Mouse (Mus musculus): Measurements from ENCODE around the gene Srd5a1. TPM values are rescaled to one million over a fixed set of nuclear protein-coding genes. Genes with fewer than 3 reads are reported as not detected.

The Srd5a1 gene
- polyA plus RNA-seq, 1 experiment from 2014 or later, result 25.6 TPM

GRCm38 (mm10) chr13:69631111-69631510, 19.9 kb upstream of the Srd5a1 start:
- H3K27ac ChIP-seq (ENCODE audit: low read length), result no peak overlapping the region
- H3K4me1 ChIP-seq (replicated peaks; ENCODE audit: control insufficient read depth, insufficient read depth, low read length), result no peaks in the 10 kb centered on the region
- WGBS, result 94% methylated on average over 3 of the region's 3 CpGs
- no peaks in the 10 kb centered on the region for H3K27me3 ChIP-seq (replicated peaks; ENCODE audit: control insufficient read depth, insufficient read depth, low read length)
- H3K9ac ChIP-seq (replicated peaks; ENCODE audit: low read depth, low read length), result no peak overlapping the region
- ATAC-seq, result no peak
- H3K4me3 ChIP-seq (replicated peaks; ENCODE audit: low read length), result no peak overlapping the region
- H3K36me3 ChIP-seq (ENCODE audit: control insufficient read depth, insufficient read depth), result peaks cover 57% of the 10 kb centered on the region
- no peak overlapping the region for H3K4me2 ChIP-seq (ENCODE audit: low read length)
- H3K9me3 ChIP-seq (ENCODE audit: control insufficient read depth, low read length), result no peaks in the 10 kb centered on the region

GRCm38 (mm10) chr13:69630576-69630975, 19.3 kb upstream of the Srd5a1 start:
- no peak overlapping the region for H3K4me2 ChIP-seq (ENCODE audit: low read length)
- no peak overlapping the region for H3K4me3 ChIP-seq (replicated peaks; ENCODE audit: low read length)
- 84% methylated on average over 8 of the region's 8 CpGs for WGBS
- H3K9me3 ChIP-seq (ENCODE audit: control insufficient read depth, low read length), result no peaks in the 10 kb centered on the region
- no peak for ATAC-seq
- no peak overlapping the region for H3K27ac ChIP-seq (ENCODE audit: low read length)
- H3K27me3 ChIP-seq (replicated peaks; ENCODE audit: control insufficient read depth, insufficient read depth, low read length), result no peaks in the 10 kb centered on the region
- H3K4me1 ChIP-seq (replicated peaks; ENCODE audit: control insufficient read depth, insufficient read depth, low read length), result no peaks in the 10 kb centered on the region
- H3K36me3 ChIP-seq (ENCODE audit: control insufficient read depth, insufficient read depth), result peaks cover 58% of the 10 kb centered on the region
- H3K9ac ChIP-seq (replicated peaks; ENCODE audit: low read depth, low read length), result no peak overlapping the region

- H3K27me3 ChIP-seq (replicated peaks; ENCODE audit: control insufficient read depth, insufficient read depth, low read length), result no peaks in the 10 kb centered on the region
- 95% methylated on average over 3 of the region's 3 CpGs for WGBS
- H3K9me3 ChIP-seq (ENCODE audit: control insufficient read depth, low read length), result no peaks in the 10 kb centered on the region
- no peak for ATAC-seq
- no peaks in the 10 kb centered on the region for H3K4me1 ChIP-seq (replicated peaks; ENCODE audit: control insufficient read depth, insufficient read depth, low read length)
- H3K4me2 ChIP-seq (ENCODE audit: low read length), result no peak overlapping the region
- no peak overlapping the region for H3K27ac ChIP-seq (ENCODE audit: low read length)
- H3K9ac ChIP-seq (replicated peaks; ENCODE audit: low read depth, low read length), result no peak overlapping the region
- peaks cover 44% of the 10 kb centered on the region for H3K36me3 ChIP-seq (ENCODE audit: control insufficient read depth, insufficient read depth)
- no peak overlapping the region for H3K4me3 ChIP-seq (replicated peaks; ENCODE audit: low read length)
These were observed 16.7 kb upstream of the Srd5a1 start for GRCm38 (mm10) chr13:69627941-69628340.

- no peak overlapping the region for H3K27ac ChIP-seq (ENCODE audit: low read length)
- 95% methylated on average over 3 of the region's 3 CpGs for WGBS
- ATAC-seq, result no peak
These were observed 13.3 kb upstream of the Srd5a1 start for GRCm38 (mm10) chr13:69624510-69624909.

GRCm38 (mm10) chr13:69623843-69624242, 12.6 kb upstream of the Srd5a1 start:
- Histone ChIP-seq H3K4me2 (ENCODE audit: low read length) (no peak overlapping the region), H3K9me3 (ENCODE audit: control insufficient read depth, low read length) (no peaks in the 10 kb centered on the region), H3K27ac (ENCODE audit: low read length) (no peak overlapping the region), H3K4me3 (replicated peaks; ENCODE audit: low read length) (no peak overlapping the region), H3K36me3 (ENCODE audit: control insufficient read depth, insufficient read depth) (peaks cover 51% of the 10 kb centered on the region), H3K9ac (replicated peaks; ENCODE audit: low read depth, low read length) (no peak overlapping the region), H3K4me1 (replicated peaks; ENCODE audit: control insufficient read depth, insufficient read depth, low read length) (no peaks in the 10 kb centered on the region), H3K27me3 (replicated peaks; ENCODE audit: control insufficient read depth, insufficient read depth, low read length) (no peaks in the 10 kb centered on the region)
- ATAC-seq, result no peak
- 69% methylated on average over 5 of the region's 5 CpGs for WGBS

More at GRCm38 (mm10) chr13:69624510-69624909, 13.3 kb upstream of the Srd5a1 start:
- no peaks in the 10 kb centered on the region for H3K4me1 ChIP-seq (replicated peaks; ENCODE audit: control insufficient read depth, insufficient read depth, low read length)
- no peak overlapping the region for H3K4me3 ChIP-seq (replicated peaks; ENCODE audit: low read length)
- no peak overlapping the region for H3K4me2 ChIP-seq (ENCODE audit: low read length)
- peaks cover 50% of the 10 kb centered on the region for H3K36me3 ChIP-seq (ENCODE audit: control insufficient read depth, insufficient read depth)
- no peak overlapping the region for H3K9ac ChIP-seq (replicated peaks; ENCODE audit: low read depth, low read length)
- H3K9me3 ChIP-seq (ENCODE audit: control insufficient read depth, low read length), result no peaks in the 10 kb centered on the region
- H3K27me3 ChIP-seq (replicated peaks; ENCODE audit: control insufficient read depth, insufficient read depth, low read length), result no peaks in the 10 kb centered on the region

- Histone ChIP-seq H3K36me3 (ENCODE audit: control insufficient read depth, insufficient read depth) (peaks cover 48% of the 10 kb centered on the region), H3K27me3 (replicated peaks; ENCODE audit: control insufficient read depth, insufficient read depth, low read length) (no peaks in the 10 kb centered on the region), H3K4me1 (replicated peaks; ENCODE audit: control insufficient read depth, insufficient read depth, low read length) (peaks cover 12% of the 10 kb centered on the region), H3K4me2 (ENCODE audit: low read length) (no peak overlapping the region), H3K27ac (ENCODE audit: low read length) (no peak overlapping the region), H3K9ac (replicated peaks; ENCODE audit: low read depth, low read length) (no peak overlapping the region), H3K4me3 (replicated peaks; ENCODE audit: low read length) (no peak overlapping the region), H3K9me3 (ENCODE audit: control insufficient read depth, low read length) (no peaks in the 10 kb centered on the region)
- no peak for ATAC-seq
- 93% methylated on average over 6 of the region's 6 CpGs for WGBS
These were observed 5.5 kb upstream of the Srd5a1 start for GRCm38 (mm10) chr13:69616716-69617115.

GRCm38 (mm10) chr13:69612175-69612544, 918 bp upstream of the Srd5a1 start:
- Histone ChIP-seq H3K4me2 (ENCODE audit: low read length) (peak overlapping the region; percentile 74), H3K27ac (ENCODE audit: low read length) (peak overlapping the region; percentile 77), H3K4me3 (replicated peaks; ENCODE audit: low read length) (peak overlapping the region; percentile 91), H3K36me3 (ENCODE audit: control insufficient read depth, insufficient read depth) (peaks cover 23% of the 10 kb centered on the region), H3K9me3 (ENCODE audit: control insufficient read depth, low read length) (no peaks in the 10 kb centered on the region), H3K4me1 (replicated peaks; ENCODE audit: control insufficient read depth, insufficient read depth, low read length) (peaks cover 17% of the 10 kb centered on the region), H3K9ac (replicated peaks; ENCODE audit: low read depth, low read length) (peak overlapping the region; percentile 79), H3K27me3 (replicated peaks; ENCODE audit: control insufficient read depth, insufficient read depth, low read length) (no peaks in the 10 kb centered on the region)
- no peak for ATAC-seq
- under 1% methylated on average over 24 of the region's 24 CpGs for WGBS

- peak overlapping the region; percentile 27; the same call in 1 of the 2 replicates for H3K27ac ChIP-seq (ENCODE audit: low read length)
- WGBS, result under 1% methylated on average over 40 of the region's 40 CpGs
- H3K9me3 ChIP-seq (ENCODE audit: control insufficient read depth, low read length), result no peaks in the 10 kb centered on the region
These were observed 368 bp downstream of the Srd5a1 start for GRCm38 (mm10) chr13:69610751-69611397.

GRCm38 (mm10) chr13:69608734-69609133, 2.5 kb downstream of the Srd5a1 start:
- no peaks in the 10 kb centered on the region for H3K36me3 ChIP-seq (ENCODE audit: control insufficient read depth, insufficient read depth)
- no peak overlapping the region for H3K9ac ChIP-seq (replicated peaks; ENCODE audit: low read depth, low read length)
- H3K4me3 ChIP-seq (replicated peaks; ENCODE audit: low read length), result no peak overlapping the region
- no peak for ATAC-seq
- no peaks in the 10 kb centered on the region for H3K9me3 ChIP-seq (ENCODE audit: control insufficient read depth, low read length)
- H3K27ac ChIP-seq (ENCODE audit: low read length), result no peak overlapping the region
- no peak overlapping the region for H3K4me2 ChIP-seq (ENCODE audit: low read length)
- WGBS, result 90% methylated on average over 8 of the region's 8 CpGs
- no peaks in the 10 kb centered on the region for H3K27me3 ChIP-seq (replicated peaks; ENCODE audit: control insufficient read depth, insufficient read depth, low read length)
- H3K4me1 ChIP-seq (replicated peaks; ENCODE audit: control insufficient read depth, insufficient read depth, low read length), result peaks cover 17% of the 10 kb centered on the region

More at GRCm38 (mm10) chr13:69610751-69611397, 368 bp downstream of the Srd5a1 start:
- Histone ChIP-seq H3K27me3 (replicated peaks; ENCODE audit: control insufficient read depth, insufficient read depth, low read length) (no peaks in the 10 kb centered on the region), H3K9ac (replicated peaks; ENCODE audit: low read depth, low read length) (peak overlapping the region; percentile 68), H3K36me3 (ENCODE audit: control insufficient read depth, insufficient read depth) (peaks cover 14% of the 10 kb centered on the region), H3K4me3 (replicated peaks; ENCODE audit: low read length) (peak overlapping the region; percentile 91), H3K4me2 (ENCODE audit: low read length) (peak overlapping the region; percentile 100), H3K4me1 (replicated peaks; ENCODE audit: control insufficient read depth, insufficient read depth, low read length) (peaks cover 17% of the 10 kb centered on the region)
- no peak; the same call in 1 of the 2 replicates for ATAC-seq
